Mouse (Mus musculus): ENCODE results near the gene Egr2.

The Egr2 gene

DNA sequence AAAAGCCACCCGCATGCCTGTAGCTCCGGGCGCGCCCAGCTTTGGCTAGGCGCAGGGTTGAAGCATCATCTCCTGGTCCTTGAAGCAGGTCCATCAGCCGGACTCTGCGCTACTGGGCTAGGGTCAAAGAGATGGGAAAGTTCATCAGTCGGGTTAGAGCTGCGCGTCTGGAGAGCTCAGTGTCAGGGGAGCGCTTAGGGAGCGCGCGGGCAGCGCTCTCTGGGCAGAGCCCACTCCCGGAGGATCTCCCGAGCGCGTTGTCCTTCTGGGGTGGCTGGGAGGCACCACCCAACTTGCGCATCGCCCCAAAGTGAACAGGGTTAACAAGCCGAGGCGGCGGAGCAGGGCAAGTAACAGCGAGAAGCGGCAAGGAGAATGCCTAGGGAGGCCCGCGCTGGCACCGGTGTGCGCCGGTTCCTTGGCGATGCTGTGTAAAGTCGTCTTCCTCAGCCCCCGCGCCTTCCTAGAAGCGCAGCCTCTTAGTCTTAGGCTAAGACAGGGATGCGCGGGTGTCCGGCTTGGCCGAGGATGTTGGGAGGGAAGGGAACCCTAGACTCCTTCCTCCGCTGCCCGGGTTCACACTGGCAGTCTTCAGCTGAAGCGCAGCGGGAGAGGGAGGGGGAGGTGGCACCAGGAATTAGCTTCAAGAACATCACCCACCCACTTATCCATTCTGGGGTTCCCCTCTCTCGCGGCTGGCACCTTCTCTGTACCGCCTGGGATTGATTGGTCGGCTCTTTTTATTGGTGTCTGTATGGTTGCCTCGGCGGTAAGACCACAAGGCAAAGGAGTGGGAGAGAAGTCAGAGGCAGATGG is 3.5 kb downstream of the Egr2 start:
- no peak for DNase-seq

DNA sequence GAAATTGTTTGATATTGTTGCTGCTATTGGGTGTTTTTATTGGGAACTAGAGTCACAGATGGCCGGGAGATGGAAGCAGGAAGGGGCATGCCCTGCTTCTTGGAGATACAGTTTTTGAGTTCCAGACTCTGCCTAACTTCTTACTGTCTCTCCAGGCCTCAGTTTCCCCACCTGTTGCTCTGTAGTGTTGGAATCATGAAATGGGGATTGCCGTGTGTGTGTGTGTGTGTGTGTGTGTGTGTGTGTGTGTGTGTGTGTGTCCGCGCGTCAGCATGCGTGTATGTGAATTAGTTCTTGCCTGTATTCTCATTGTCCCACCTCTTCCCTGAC is 4.1 kb downstream of the Egr2 start:
- DNase-seq, result no peak

DNA sequence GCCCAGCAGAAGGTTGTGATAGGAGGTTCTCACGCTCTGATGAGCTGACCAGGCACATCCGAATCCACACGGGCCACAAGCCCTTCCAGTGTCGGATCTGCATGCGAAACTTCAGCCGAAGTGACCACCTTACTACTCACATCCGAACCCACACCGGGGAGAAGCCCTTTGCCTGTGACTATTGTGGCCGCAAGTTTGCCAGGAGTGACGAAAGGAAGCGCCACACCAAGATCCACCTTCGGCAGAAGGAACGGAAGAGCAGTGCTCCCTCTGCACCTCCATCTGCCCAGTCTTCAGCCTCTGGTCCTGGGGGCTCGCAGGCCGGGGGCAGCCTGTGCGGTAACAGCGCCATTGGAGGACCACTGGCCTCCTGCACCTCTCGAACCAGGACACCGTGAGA is 5.3 kb downstream of the Egr2 start:
- DNase-seq, result no peak

DNA sequence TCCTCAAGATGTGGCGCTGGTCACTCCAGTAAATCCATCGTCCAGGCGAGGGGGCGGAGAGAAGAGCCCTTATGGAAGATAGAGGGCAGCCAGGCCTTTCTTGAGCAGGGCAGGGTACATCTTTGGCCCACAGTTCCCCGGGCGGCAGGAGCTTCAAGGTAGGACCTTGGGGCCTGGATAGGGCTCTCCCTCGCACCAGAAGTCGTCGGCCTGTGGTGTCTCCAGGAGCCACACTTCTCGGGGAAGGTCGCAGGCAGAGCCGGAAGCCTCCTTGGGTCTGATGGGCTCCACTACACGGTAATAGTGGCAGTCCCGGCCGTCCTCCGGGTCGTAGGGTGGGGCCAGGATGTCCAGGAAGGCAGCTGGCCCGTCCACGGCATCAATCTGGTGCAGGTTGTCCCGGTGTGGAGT is 12.6 kb downstream of the Egr2 start:
- DNase-seq, result no peak

DNA sequence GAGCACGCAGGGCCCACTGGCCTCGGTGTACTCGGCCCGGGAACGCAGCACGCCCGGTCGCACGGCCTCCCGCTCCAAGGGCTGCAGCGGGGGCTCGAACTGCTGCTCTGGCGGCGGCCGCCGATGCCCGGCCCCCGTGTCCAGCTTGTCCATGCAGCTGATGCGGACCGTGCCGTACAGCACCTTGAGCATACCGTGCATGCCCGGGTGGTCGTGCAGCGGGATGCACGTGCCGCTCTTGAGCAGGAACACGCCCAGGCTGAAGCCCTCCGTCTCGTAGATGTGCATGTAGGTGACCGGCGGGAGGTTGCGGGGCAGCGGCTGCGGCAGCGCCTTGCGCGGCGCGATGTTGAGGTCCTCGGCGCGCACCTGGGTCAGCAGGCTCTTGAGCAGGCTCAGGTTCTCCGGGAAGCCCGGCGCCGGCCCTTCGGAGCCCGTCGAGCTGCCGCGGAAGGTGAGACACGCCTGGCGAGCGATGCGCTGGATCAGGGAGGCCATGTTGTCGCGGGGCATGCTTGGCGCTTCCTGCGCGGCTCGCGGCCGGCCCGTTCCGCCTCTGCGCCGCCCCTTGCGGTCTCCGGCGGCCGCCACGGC is 13.1 kb downstream of the Egr2 start:
- DNase-seq, result peak; percentile 61

DNA sequence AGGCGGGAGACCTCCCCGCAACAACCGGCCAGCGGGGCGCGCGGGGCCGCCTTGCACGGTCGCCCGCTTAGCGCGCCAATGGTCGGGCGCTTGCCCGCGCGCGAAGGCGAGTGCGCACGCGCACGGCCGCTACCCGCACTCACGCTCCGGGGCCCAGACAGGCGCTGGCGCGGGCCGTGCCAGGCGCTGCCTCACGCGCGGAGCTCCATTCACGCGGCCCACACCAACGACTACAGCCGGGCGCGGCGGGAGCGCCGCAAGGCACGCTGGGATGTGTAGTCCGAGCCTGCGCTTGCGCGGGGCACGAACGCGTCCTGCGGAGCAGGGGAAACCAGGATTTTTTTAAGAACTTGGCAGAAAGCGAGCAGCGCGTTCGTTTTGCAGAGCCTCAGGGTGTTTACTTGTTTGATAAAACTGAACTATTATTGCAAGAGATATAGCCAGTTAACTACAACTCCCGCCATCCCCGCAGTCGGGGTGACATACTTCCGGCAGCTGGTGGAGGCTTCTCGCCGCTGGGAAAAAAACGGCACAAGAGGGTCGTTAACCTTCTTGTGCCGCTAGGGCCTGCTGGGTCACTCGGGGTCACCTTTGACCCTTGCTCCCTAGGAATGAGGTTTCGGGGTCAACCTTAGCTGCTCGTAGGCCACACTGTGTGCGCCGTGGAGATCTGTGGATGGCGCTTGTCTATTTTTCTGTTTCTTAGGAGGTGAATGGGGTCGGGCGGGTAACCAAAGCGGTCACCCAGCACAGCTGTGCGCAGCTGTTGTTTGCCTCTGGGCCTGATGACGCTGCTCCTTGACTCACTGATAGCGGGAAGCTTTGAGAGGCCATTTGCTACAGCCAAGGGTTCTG is 13.8 kb downstream of the Egr2 start, which contains the start of gene Ado:
Ado (minus strand) TSS at position 79 of the 855 bp plus-strand sequence.
- peak; percentile 95 for DNase-seq

DNA sequence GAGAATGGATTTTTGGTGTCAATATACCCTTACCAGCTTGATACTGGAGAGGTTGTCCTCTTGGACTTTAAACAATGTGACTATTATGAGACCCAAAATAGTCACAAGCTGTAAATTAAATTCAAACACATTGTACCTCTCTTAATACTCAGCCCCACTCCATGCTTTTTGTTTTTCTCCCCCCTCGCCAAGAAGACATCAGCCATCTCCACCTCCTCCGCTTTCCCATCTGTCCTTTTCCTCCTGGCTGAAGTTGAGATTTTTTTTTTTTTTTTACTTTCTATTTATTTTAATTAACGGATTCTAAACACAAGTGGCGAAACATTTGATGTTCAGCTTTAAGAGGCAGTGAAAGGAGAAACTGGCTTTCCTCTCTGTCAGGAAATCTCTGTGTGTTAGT is 22.8 kb downstream of the Egr2 start:
- DNase-seq, result no peak

DNA sequence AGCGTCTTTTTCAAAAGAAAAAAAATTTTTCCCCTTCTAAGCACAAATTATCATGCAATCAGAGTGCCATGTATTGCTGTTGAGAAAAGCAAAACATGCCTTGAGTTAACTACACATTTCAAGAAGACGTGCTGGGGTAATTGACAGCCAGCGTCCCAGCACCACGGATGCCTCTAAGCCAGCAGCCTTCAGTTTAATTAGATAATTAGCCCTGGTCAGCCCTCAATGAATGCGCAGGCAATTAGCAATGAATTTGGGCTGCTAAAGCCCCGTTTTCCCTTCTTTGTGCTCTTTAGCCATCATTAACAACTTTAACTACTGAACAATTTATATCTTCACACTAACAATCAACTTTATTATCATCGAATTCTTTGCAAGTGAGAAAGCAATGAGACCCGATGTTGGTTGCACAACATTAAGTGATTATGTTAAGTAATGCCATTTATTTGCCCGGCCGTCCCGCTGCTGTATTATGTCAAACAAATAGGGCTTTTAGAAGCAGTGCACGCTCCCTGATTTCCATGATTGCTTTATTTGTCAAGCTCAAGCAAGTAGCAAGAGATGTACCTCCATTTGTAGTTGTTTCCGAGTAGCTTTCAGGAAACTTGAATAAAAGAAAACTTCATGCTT is 24.6 kb downstream of the Egr2 start:
- no peak for DNase-seq

DNA sequence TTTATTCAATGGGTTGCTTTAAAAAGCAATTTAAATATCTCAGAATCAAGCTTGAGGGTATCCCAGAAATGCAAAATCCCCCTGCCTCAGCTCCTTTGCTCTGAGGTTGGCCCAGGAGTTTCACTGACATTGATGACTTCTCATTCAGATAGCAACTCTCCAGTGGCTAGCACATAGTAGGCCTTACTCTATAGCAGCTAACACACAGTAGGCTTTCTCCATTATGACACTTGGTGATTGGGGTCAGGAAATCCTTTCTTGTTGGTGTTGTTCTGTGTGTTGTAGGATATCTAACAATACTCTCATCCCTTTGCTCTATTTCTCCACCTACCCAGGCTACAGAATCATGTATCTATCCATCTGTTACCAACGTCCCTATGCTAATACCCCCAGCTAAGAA is 25.9 kb downstream of the Egr2 start:
- DNase-seq, result no peak

DNA sequence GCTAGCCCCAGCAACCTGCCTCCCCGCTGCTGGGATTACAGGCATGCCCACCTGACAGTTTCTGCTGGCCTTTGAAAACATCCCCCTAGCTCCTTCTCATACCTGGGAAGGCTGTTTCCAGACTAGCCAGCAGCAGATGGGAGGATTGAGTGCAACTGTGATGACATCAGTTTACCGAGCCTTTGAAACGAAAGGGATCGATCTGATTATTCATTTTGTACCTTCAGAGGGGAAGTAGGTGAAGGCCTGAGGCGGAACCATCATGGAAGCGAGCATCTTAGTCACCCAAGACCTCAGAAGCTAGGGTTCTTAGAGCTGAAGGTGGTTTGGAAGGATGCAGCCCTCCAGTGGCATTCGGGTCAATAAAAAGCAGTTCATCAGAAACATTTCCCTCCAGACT is 29.2 kb downstream of the Egr2 start:
- no peak for DNase-seq

DNA sequence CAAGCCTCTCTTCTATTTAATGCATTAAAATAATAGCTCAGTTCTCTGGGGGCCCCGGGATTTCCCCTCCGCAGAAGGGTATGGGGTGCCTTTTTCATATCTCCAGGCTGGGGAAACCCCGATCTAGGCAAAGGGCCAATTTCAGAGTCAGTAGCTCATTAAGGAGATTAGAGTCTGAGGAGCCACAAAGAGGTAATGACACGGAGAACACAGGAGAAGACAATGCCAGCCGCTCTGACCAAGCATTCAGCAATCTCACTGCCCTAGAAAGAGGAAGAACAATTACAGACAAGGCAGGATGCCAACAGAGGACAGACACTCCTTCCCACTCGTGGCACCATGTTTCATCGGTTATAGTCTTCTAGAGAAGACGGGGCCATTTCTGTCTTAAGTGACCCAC is 30.8 kb downstream of the Egr2 start:
- no peak for DNase-seq

DNA sequence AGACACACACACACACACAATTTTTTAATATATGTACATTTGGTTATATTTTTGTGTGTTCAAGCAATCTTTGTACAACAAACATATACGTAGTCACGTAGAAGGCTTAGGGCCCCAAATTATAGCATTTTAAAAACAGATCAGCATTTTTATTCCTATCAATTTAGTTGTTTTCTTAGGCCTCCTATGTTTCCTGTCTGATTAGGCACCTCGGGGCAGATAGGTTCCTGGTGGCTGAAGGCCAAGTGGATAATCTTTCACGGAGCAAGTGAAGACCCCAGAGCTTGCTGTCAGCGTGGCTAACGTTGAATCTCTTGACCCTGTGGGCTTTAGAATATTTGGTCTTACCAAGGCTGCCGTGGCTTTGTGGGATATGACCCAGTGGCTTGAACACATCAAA is 34.3 kb downstream of the Egr2 start:
- DNase-seq, result no peak

DNA sequence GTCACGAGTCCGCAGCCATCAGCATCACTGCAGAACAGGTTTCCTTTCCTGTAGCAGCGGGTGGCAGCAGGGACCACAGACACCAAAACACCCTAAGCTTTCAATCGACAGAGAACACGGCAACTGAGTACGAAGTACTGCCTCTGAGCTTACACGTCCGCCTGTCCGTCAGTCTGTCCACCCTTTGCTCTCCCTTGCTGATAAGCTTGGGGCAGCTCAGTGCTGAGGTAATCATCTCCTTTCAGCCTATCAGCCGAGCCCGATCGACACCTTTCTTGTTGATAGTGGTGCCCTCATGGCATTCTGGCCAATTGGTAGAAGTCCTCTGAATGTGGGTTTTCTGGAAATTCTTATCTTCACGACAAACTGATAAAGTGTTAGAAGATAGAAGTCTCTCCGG is 36.2 kb downstream of the Egr2 start:
- no peak for DNase-seq

DNA sequence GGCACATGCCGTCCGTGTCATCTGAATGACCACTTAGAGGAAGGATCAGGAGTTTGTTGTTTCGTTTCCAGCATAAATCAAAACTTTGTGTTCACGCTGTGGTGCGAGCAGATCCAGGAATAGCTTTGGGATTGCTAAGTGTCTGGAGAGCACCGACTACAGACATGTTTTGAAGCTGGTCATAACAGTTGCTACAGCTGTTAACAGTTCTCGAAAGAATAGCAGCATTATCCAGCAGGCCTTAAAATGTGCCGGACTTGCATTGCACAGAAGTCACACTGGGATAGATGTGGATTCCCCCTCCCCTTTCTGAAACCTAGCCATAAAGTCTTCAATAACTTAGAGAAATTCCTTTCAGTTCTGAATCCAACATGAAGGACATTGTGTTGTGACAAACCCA is 38.0 kb downstream of the Egr2 start:
- DNase-seq, result no peak

DNA sequence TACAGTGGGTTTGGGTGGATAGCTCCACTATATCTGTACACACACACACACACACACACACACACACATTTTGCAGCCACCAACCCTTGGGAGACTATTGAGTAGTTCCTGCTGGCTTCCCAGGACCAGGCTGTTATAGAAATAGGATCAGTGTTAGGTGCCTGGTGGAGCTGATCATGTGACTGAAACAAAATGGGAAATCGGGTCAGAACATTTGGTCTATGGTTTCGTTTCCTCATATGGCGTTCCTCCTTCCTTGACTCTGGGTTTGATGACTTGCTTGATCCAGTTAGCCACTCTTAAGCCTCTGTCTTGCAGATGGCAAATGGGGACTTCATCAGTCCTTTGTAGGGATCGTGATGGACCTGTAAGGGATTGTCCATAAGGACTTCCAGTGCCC is 44.6 kb downstream of the Egr2 start:
- no peak for DNase-seq

DNA sequence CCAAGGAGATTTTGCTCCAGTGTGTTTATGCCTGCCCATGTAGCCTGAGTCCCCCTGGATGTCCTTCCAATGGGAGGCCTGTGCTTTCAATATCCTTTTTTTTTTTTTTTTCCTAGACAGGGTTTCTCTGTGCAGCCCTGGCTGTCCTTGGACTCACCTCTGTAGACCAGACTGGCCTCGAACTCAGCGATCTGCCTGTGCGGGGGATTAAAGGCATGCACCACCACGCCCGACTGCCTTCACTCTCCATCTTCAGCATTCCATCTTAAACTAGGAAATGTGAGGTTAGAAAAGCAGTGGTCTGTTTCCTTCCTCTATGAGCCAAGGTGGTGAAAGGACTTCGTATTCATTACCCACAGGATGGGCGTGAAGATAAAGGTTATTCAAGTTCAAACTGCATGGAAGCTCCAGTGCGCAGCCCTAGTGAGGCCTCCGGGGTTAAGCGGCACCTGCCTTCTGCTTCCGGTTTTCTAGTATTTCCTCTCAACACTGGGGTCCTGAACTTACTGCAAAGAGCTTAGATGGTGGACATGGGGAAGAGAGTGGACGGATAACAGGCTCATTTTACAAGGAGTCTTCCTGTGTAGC is 46.5 kb downstream of the Egr2 start:
- no peak for DNase-seq

DNA sequence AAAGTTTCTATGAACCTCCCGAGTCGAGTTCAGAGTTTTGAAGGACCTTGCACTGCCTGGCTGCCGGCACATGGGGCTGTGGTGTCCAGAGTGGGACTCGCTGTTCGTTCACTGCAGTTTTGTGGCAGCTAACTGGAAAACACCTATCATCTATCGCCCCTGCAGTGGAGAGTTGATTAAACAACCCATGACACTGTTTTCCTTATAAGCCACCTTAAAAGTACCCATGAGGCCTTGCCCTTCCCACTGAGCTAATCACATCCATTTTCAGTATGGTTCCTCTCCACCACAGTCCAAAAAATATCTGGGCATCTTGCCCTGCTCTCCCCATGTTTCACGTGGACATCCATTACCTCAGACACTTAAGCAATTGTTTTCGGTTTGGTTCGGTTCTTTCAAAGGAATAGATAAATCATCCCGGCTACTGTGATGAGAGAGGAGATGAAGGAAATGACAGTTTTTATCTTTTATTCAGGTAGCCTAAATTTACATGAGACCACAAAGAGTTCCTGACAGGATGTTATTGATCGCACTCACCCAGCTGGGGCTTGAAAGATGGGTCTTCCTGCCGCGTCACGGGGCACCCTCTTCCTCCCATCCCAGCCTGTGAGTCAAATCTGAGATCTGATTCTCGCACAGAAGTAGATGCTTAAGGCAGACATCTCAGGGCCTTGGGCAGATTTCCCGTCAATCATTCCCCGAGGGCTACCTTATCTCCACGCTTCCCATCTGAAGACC is 50.8 kb downstream of the Egr2 start:
- no peak for DNase-seq

Measured in layer of hippocampus, adult 9-11 months (tissue).